Mouse (Mus musculus) intestine, postnatal 0 days (tissue): ENCODE measurements around the gene Slc38a8. TPM values are rescaled to one million over a fixed set of nuclear protein-coding genes. Genes with fewer than 3 reads are reported as not detected.

ENCODE experiments used
- ATAC-seq: fragments of 200-750 bp; cut with Nextera tagmentation; 2 replicates; pipeline ENCODE4 v1.8.0; 2017; ENCODE audit warnings: mild to moderate bottlenecking, moderate TSS enrichment, moderate library complexity
- H3K27ac ChIP-seq: fragments of 300-500 bp; sonication (generic); 2 replicates; pipeline ENCODE4 v1.5.1; 2014; ENCODE audit warnings: mild to moderate bottlenecking, low read depth, low read length, moderate library complexity
- H3K27me3 ChIP-seq: fragments of 300-500 bp; sonication (generic); replicated peaks from 2 replicates; pipeline ENCODE4 v1.6.1; 2014; ENCODE audit warnings: low read length, mixed read lengths; ENCODE audit not compliant: control insufficient read depth, insufficient read depth
- H3K36me3 ChIP-seq: fragments of 300-500 bp; sonication (generic); 2 replicates; pipeline ENCODE4 v1.6.1; 2014; ENCODE audit warnings: mild to moderate bottlenecking, moderate library complexity; ENCODE audit not compliant: control insufficient read depth, insufficient read depth
- H3K4me1 ChIP-seq: fragments of 300-500 bp; sonication (generic); replicated peaks from 2 replicates; pipeline ENCODE4 v1.6.1; 2014; ENCODE audit warnings: antibody characterized with exemption, low read length, mixed read lengths; ENCODE audit not compliant: control insufficient read depth, insufficient read depth
- H3K4me2 ChIP-seq: fragments of 300-500 bp; sonication (generic); replicated peaks from 2 replicates; pipeline ENCODE4 v1.6.1; 2014; ENCODE audit warnings: low read depth, mild to moderate bottlenecking, moderate library complexity
- H3K4me3 ChIP-seq: fragments of 300-500 bp; sonication (generic); 2 replicates; pipeline ENCODE4 v1.5.1; 2014; ENCODE audit warnings: low read depth, low read length
- H3K9ac ChIP-seq: fragments of 300-500 bp; sonication (generic); 2 replicates; pipeline ENCODE4 v1.6.1; 2014; ENCODE audit warnings: mild to moderate bottlenecking, low read depth, low read length
- H3K9me3 ChIP-seq: fragments of 300-500 bp; sonication (generic); 2 replicates; pipeline ENCODE4 v1.6.1; 2016; ENCODE audit warnings: mixed run types; ENCODE audit not compliant: control insufficient read depth
- CTCF ChIP-seq: sonication (generic); IDR thresholded peaks from 2 replicates; pipeline ENCODE4 v1.5.1; 2016; ENCODE audit warnings: low read depth, mild to moderate bottlenecking, control low read depth, antibody characterized with exemption, moderate library complexity
- WGBS: fragments of 180-500 bp; shearing (Covaris S2); extraction: QIAGEN DNeasy Blood & Tissue Kit; methylation state at CpG from one replicate; pipeline ENCODE4 v1.1.7; 2014; 5-methylcytosine and 5-hydroxymethylcytosine counted together
- polyA plus RNA-seq: library from polyadenylated mRNA; unstranded; fragments of >200 nt; fragmentation: Nextera tagmentation; extraction: Ambion mirVana; gene quantifications from 2 replicates; pipeline ENCODE4 v1.2.1, GENCODE M21; 2015

Gene Slc38a8
- polyA plus RNA-seq, 1 experiment from 2014 or later, result 0.07 TPM

DNA sequence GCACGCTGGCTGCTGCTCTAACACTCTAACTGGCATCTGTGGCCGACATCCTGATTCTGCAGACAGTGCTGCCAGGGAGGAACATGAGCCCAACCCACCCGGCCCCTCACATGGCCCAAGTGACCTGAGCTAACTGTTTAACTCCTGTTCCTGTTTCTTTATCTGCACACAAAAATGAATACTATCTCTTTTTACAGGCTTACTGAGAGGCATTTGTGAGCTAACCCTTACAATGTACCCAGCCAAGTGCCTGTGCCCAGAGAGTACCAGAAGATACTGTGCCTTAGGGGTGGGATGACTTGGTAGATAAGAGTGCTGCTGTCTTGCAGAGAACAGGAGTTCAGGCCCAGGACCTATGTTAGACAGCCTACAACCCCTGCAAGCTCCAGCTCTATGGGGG, 13.4 kb upstream of the Slc38a8 start:
- Histone ChIP-seq H3K4me1 (no peaks in the 10 kb centered on the region), H3K36me3 (peaks cover 91% of the 10 kb centered on the region), H3K9me3 (no peaks in the 10 kb centered on the region), H3K27me3 (no peaks in the 10 kb centered on the region), H3K4me2 (no peak overlapping the region), H3K4me3 (no peak overlapping the region), H3K27ac (no peak overlapping the region), H3K9ac (no peak overlapping the region)
- TF ChIP-seq CTCF, result no peak
- no peak for ATAC-seq
- whole genome bisulfite sequencing, result 92% methylated on average over 3 of the region's 3 CpGs

DNA sequence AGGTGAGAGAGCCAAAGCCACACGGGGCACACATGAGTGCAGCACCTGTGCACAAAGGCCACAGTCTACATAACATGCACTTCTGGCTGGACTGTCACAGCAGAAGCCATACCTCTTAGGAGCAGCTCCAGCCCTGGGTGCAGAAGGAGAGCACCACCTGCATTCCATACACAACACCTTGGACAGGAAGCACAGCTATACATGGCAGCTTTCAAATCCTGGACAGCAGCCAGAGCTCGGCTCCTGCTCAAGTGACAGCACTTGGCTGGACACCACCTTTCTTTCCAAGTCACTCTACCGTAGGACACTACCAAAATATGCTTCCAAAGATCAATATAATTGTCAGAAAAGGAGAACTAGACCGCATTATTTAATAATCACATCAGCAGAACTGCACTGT, 11.9 kb upstream of the Slc38a8 start:
- TF ChIP-seq CTCF, result no peak
- H3K4me2 ChIP-seq, result no peak overlapping the region
- no peak overlapping the region for H3K4me3 ChIP-seq
- no peak overlapping the region for H3K27ac ChIP-seq
- H3K27me3 ChIP-seq, result no peaks in the 10 kb centered on the region
- no peak for ATAC-seq
- H3K9me3 ChIP-seq, result no peaks in the 10 kb centered on the region
- WGBS, result 80% methylated on average over 4 of the region's 4 CpGs
- H3K9ac ChIP-seq, result no peak overlapping the region
- no peaks in the 10 kb centered on the region for H3K4me1 ChIP-seq
- H3K36me3 ChIP-seq, result peaks cover 89% of the 10 kb centered on the region

DNA sequence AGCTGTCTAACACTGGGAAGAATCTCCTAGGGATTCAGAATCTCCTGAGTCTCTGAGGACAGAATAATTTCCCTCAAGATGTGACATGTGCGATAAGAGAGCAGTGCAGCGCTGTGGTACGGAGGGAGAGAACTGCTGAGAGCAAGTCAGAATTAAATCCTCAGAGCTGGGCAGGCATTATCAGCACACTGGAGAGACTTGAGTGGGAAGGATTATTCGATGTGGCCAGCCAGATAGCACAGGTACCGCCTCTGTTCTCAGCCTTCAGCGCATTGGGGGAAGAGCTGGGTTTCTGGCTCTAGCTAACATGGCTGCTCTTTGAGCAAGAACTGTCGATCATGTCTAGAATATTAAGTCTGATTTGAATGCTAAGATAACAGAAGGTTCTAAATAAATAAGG, 10.2 kb upstream of the Slc38a8 start:
- H3K4me3 ChIP-seq, result no peak overlapping the region
- no peaks in the 10 kb centered on the region for H3K9me3 ChIP-seq
- no peaks in the 10 kb centered on the region for H3K27me3 ChIP-seq
- no peak overlapping the region for H3K4me2 ChIP-seq
- no peaks in the 10 kb centered on the region for H3K4me1 ChIP-seq
- no peak for TF ChIP-seq CTCF
- H3K36me3 ChIP-seq, result peaks cover 84% of the 10 kb centered on the region
- H3K27ac ChIP-seq, result no peak overlapping the region
- WGBS, result 93% methylated on average over 7 of the region's 7 CpGs
- no peak for ATAC-seq
- H3K9ac ChIP-seq, result no peak overlapping the region

DNA sequence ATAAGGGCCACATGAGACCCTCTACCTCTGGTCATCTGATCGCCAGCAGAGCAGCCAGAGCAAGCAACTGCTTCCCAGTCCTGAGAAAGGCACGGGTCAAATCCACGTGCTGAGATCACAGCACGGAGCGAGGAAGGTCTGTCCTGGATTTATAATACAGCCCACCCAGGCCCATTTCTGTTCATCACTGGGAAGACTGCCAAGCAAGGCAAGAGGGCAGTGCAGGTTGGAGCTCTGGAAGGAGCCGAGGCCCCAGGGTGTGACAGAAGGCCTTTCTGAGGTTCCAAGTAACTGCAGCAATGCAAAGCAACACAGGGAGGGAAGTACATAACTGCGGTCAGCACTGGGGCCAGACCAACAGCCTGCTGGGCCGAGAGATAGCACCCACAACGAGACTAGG, 9.0 kb upstream of the Slc38a8 start:
- TF ChIP-seq CTCF, result no peak
- H3K36me3 ChIP-seq, result peaks cover 84% of the 10 kb centered on the region
- H3K4me3 ChIP-seq, result no peak overlapping the region
- whole genome bisulfite sequencing, result 84% methylated on average over 9 of the region's 9 CpGs
- no peaks in the 10 kb centered on the region for H3K4me1 ChIP-seq
- no peaks in the 10 kb centered on the region for H3K9me3 ChIP-seq
- no peak overlapping the region for H3K4me2 ChIP-seq
- ATAC-seq, result no peak
- no peak overlapping the region for H3K9ac ChIP-seq
- H3K27me3 ChIP-seq, result no peaks in the 10 kb centered on the region
- H3K27ac ChIP-seq, result no peak overlapping the region

DNA sequence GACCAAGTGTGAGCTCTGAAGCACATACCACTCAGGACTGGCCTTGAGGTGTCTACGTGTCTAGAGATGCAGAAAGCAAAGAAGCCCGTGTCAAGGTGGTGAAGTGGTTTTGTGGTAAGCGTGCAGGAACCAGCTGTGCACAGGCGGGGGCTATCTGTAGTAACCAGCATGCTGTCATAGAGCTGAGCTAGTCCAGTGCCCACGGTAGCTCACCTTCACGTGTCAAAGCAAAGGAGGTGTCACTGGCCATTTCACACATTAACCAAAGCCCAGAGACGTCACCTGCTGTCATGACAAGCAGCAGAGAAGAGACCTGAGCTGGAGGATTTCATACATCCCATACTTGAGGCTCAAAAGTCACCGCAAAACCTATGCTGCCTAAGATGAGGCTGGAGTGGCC, 4.6 kb upstream of the Slc38a8 start:
- WGBS, result 83% methylated on average over 8 of the region's 8 CpGs
- H3K4me2 ChIP-seq, result no peak overlapping the region
- H3K4me1 ChIP-seq, result no peaks in the 10 kb centered on the region
- no peak overlapping the region for H3K4me3 ChIP-seq
- TF ChIP-seq CTCF, result no peak
- ATAC-seq, result no peak
- H3K27ac ChIP-seq, result no peak overlapping the region
- H3K9ac ChIP-seq, result no peak overlapping the region
- H3K9me3 ChIP-seq, result no peaks in the 10 kb centered on the region
- peaks cover 45% of the 10 kb centered on the region for H3K36me3 ChIP-seq
- no peaks in the 10 kb centered on the region for H3K27me3 ChIP-seq

DNA sequence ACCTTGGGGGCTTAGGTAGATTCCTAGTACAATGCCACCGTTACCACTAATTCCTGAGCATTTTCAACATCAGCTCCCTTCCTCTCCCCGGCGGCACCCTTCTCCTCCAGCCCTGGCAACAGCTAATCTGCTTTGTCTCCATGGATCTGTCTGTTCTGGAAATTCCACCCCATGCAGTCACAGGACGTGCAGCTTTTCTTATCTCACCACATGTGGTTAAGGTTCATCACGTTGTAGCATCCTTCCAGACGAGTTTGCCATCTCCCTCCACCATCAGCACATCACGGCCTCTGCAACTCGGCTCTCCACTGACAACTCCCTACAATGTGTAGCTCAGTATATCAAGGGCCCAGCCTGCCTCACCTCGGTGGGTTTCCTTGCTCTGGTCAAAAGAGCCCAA, 4.0 kb upstream of the Slc38a8 start:
- no peaks in the 10 kb centered on the region for H3K4me1 ChIP-seq
- no peaks in the 10 kb centered on the region for H3K9me3 ChIP-seq
- WGBS, result 49% methylated on average over 9 of the region's 9 CpGs
- no peak overlapping the region for H3K27ac ChIP-seq
- no peak overlapping the region for H3K4me2 ChIP-seq
- no peak for ATAC-seq
- H3K4me3 ChIP-seq, result no peak overlapping the region
- TF ChIP-seq CTCF, result no peak
- H3K9ac ChIP-seq, result no peak overlapping the region
- H3K27me3 ChIP-seq, result no peaks in the 10 kb centered on the region
- peaks cover 41% of the 10 kb centered on the region for H3K36me3 ChIP-seq

DNA sequence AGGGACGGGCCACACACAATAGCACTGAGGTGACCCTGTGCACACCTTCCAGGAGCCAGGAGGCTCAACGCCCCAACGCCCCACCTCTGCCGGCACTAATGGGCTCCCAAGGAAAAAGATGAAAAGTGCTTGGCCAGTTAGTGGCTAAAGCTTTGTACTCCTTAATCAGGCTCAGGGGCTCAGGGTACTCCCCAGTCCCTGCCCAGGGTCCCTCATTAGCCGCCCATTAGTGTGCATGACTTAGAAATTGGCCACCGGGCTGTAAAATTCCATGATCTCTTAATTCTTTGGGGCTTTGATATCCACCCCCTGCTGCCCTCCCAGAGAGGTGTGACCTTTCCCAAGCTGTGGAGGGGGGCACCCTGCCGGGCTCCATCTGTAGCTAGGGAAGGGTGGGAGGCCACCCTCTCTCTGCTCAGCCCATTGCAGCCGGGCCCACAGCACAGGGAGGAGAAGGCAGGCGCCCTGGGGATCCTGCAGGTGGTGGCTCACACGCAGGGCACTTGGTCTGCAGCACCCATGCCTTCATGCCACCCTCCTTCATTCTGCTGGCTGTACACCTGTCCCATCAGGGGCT, 1.8 kb upstream of the Slc38a8 start:
- Histone ChIP-seq H3K27me3 (no peaks in the 10 kb centered on the region), H3K9me3 (no peaks in the 10 kb centered on the region), H3K27ac (no peak overlapping the region), H3K4me3 (no peak overlapping the region), H3K4me2 (no peak overlapping the region), H3K9ac (no peak overlapping the region), H3K36me3 (peaks cover 26% of the 10 kb centered on the region), H3K4me1 (no peaks in the 10 kb centered on the region)
- 50% methylated on average over 10 of the region's 10 CpGs for WGBS
- TF ChIP-seq CTCF, result no peak
- no peak for ATAC-seq
